ENCODE assay signal across 8 mouse cellular contexts in genomic region chr3:133544131-133544550, GRCm38 (mm10). TPM values are rescaled to one million over a fixed set of nuclear protein-coding genes. Genes with fewer than 3 reads are reported as not detected.
DNase-seq lines count a peak whose midpoint lies in the region; ATAC-seq and TF ChIP-seq lines count a peak whose summit lies in the region.

No protein-coding gene starts in this region.

- no peak for TF ChIP-seq CTCF in ES-Bruce4 (IDR thresholded peaks at IDR 0.05; ENCODE audit: low read depth, low read length)
- TF ChIP-seq CTCF in layer of hippocampus, adult 2 months (conservative IDR thresholded peaks at IDR 0.05), result no peak
- no peak for TF ChIP-seq CTCF in lung, adult 2 months (IDR thresholded peaks at IDR 0.05; ENCODE audit: insufficient read depth, low read length)

- peak overlapping the region; percentile 94 for H3K9ac ChIP-seq in ES-Bruce4 (ENCODE audit: low read depth, poor library complexity, severe bottlenecking)
- peak overlapping the region; percentile 73 for H3K9ac ChIP-seq in forebrain, embryonic 15.5 days (replicated peaks)

- peak; percentile 93 for ATAC-seq in cerebellum, adult (ENCODE audit: insufficient number of reproducible peaks, low FRiP score, low TSS enrichment)
- ATAC-seq in forebrain, embryonic 15.5 days (replicated peaks), result peak; percentile 97
- ATAC-seq in neutrophil, adult 5-6 weeks (ENCODE audit: extremely low read depth, insufficient number of reproducible peaks, low FRiP score, poor library complexity, severe bottlenecking), result peak; percentile 90

- peaks cover 2% of the 10 kb centered on the region for H3K4me1 ChIP-seq in ES-Bruce4 (ENCODE audit: control insufficient read depth, insufficient read depth, low read length)
- H3K4me1 ChIP-seq in forebrain, embryonic 15.5 days, result peaks cover 31% of the 10 kb centered on the region
- peaks cover 10% of the 10 kb centered on the region for H3K4me1 ChIP-seq in lung, adult 2 months (ENCODE audit: control insufficient read depth, insufficient read depth, low read length)

- TF ChIP-seq EP300 in ES-Bruce4 (IDR thresholded peaks at IDR 0.05; ENCODE audit: insufficient read depth, low read depth, low read length), result no peak

- no peaks in the 10 kb centered on the region for H3K27me3 ChIP-seq in ES-Bruce4 (ENCODE audit: control insufficient read depth, insufficient read depth, low read length, poor library complexity, severe bottlenecking)
- no peaks in the 10 kb centered on the region for H3K27me3 ChIP-seq in forebrain, embryonic 15.5 days

- H3K4me2 ChIP-seq in forebrain, embryonic 15.5 days (replicated peaks), result peak overlapping the region; percentile 82

- WGBS in forebrain, embryonic 15.5 days, result under 1% methylated on average over 48 of the region's 52 CpGs
- WGBS in lung, adult 2 months, result 0% methylated on average over 52 of the region's 52 CpGs

- peak overlapping the region; percentile 97 for H3K4me3 ChIP-seq in ES-Bruce4 (ENCODE audit: low read depth, low read length)
- H3K4me3 ChIP-seq in forebrain, embryonic 15.5 days, result peak overlapping the region; percentile 92
- peak overlapping the region; percentile 97 for H3K4me3 ChIP-seq in layer of hippocampus, adult 2 months
- H3K4me3 ChIP-seq in lung, adult 2 months (replicated peaks; ENCODE audit: extremely low read depth, low read depth, low read length), result peak overlapping the region; percentile 90

- peak; percentile 82 for DNase-seq in heart, postnatal 25 days (ENCODE audit: low spot score)
- peak; percentile 83 to 94 for DNase-seq in layer of hippocampus, adult 2 months (ENCODE audit: low spot score in 2 of 2)
- DNase-seq in lung, adult 2 months, result peak; percentile 76
- peak; percentile 84 for DNase-seq in testis, postnatal 14 days (ENCODE audit: low spot score)

- peak; percentile 42 for TF ChIP-seq POLR2A in ES-Bruce4 (IDR thresholded peaks at IDR 0.05; ENCODE audit: insufficient read depth, low read length)
- peak; percentile 90; the same call in 1 of the 2 replicates for TF ChIP-seq POLR2A in lung, adult 2 months (IDR thresholded peaks at IDR 0.05; ENCODE audit: borderline replicate concordance, extremely low read depth, low read depth, low read length)

- no peaks in the 10 kb centered on the region for H3K9me3 ChIP-seq in ES-Bruce4 (replicated peaks; ENCODE audit: control insufficient read depth, insufficient read depth, low read length, poor library complexity, severe bottlenecking)
- no peaks in the 10 kb centered on the region for H3K9me3 ChIP-seq in forebrain, embryonic 15.5 days

- intact Hi-C loops in heart, postnatal 25 days (cut with DNase I), result no loop called here

- no peaks in the 10 kb centered on the region for H3K36me3 ChIP-seq in ES-Bruce4 (ENCODE audit: control insufficient read depth, insufficient read depth, low read length, poor library complexity, severe bottlenecking)
- no peaks in the 10 kb centered on the region for H3K36me3 ChIP-seq in forebrain, embryonic 15.5 days

- peak overlapping the region; percentile 57 for H3K27ac ChIP-seq in ES-Bruce4 (ENCODE audit: insufficient read depth, low read length)
- H3K27ac ChIP-seq in forebrain, embryonic 15.5 days (replicated peaks), result peak overlapping the region; percentile 93
- H3K27ac ChIP-seq in layer of hippocampus, adult 2 months, result peak overlapping the region; percentile 98

RNA-seq across cellular contexts. Expression of gene Tet2, which starts 0.8 kb away (rescaled TPM):
- polyA plus RNA-seq in ES-Bruce4 (2011; ENCODE audit: insufficient read depth, insufficient read length, low read depth, missing spikeins), result 59.1 and 62.6 TPM in 2 replicates
- 18.0 and 21.3 TPM in 2 replicates for polyA plus RNA-seq in forebrain, embryonic 15.5 days (2015; fragmentation: Nextera tagmentation; extraction: Ambion mirVana)
- total RNA-seq in heart, postnatal 25 days (2021), result 10 to 100 TPM; 20.3 to 20.6 TPM
- 10 to 100 TPM; 40.7 to 45.9 TPM for total RNA-seq in layer of hippocampus, adult 2 months (2021)
- 9.8 and 17.3 TPM in 2 replicates for polyA plus RNA-seq in lung, adult 2 months (2012; rRNA removed)
- 106 and 107 TPM in 2 replicates for total RNA-seq in neutrophil, adult 5-6 weeks (2017)

Comparison
In these comparisons a context has a peak if more than half of its experiments do, and no peak if none do; other contexts are left out.
1. Peak in every context shown above with its lines: DNase-seq, ATAC-seq, H3K4me3 ChIP-seq and H3K27ac ChIP-seq.